Mouse (Mus musculus): Measurements from ENCODE around the gene Slc39a12. TPM values are rescaled to one million over a fixed set of nuclear protein-coding genes. Genes with fewer than 3 reads are reported as not detected.

Slc39a12 gene
- polyA plus RNA-seq (2014; fragmentation: Nextera tagmentation; extraction: Ambion mirVana), result not detected in 2 replicates

GRCm38 (mm10) chr2:14388162-14388561, at the start of gene Slc39a12:
Gene Slc39a12 (plus strand): TSS chr2:14388316.
- H3K4me1 ChIP-seq (ENCODE audit: control insufficient read depth, insufficient read depth, low read length), result no peaks in the 10 kb centered on the region
- no peak within 1 kb of the TSS for H3K4me2 ChIP-seq (replicated peaks; ENCODE audit: low read depth, low read length)
- H3K27ac ChIP-seq (ENCODE audit: low read depth, low read length), result no peak within 1 kb of the TSS
- no peaks in the 10 kb centered on the region for H3K27me3 ChIP-seq (ENCODE audit: control insufficient read depth, insufficient read depth, low read length)
- 59% methylated on average over 5 of the region's 5 CpGs for WGBS
- ATAC-seq (ENCODE audit: low FRiP score, low TSS enrichment), result no peak
- H3K9me3 ChIP-seq (ENCODE audit: control insufficient read depth, low read length), result no peaks in the 10 kb centered on the region
- no peak within 1 kb of the TSS for H3K9ac ChIP-seq (ENCODE audit: low read depth, low read length)
- H3K4me3 ChIP-seq (ENCODE audit: low read length), result no peak within 1 kb of the TSS
- no peaks in the 10 kb centered on the region for H3K36me3 ChIP-seq (ENCODE audit: control insufficient read depth, insufficient read depth, low read length)

GRCm38 (mm10) chr2:14341652-14342308, 46.3 kb upstream of the Slc39a12 start:
- no peak overlapping the region for H3K9ac ChIP-seq (ENCODE audit: low read depth, low read length)
- no peaks in the 10 kb centered on the region for H3K36me3 ChIP-seq (ENCODE audit: control insufficient read depth, insufficient read depth, low read length)
- no peak overlapping the region for H3K27ac ChIP-seq (ENCODE audit: low read depth, low read length)
- H3K9me3 ChIP-seq (ENCODE audit: control insufficient read depth, low read length), result no peaks in the 10 kb centered on the region
- H3K4me2 ChIP-seq (replicated peaks; ENCODE audit: low read depth, low read length), result no peak overlapping the region
- H3K4me3 ChIP-seq (ENCODE audit: low read length), result no peak overlapping the region
- H3K4me1 ChIP-seq (ENCODE audit: control insufficient read depth, insufficient read depth, low read length), result no peaks in the 10 kb centered on the region
- WGBS, result 65% methylated on average over 14 of the region's 14 CpGs
- H3K27me3 ChIP-seq (ENCODE audit: control insufficient read depth, insufficient read depth, low read length), result no peaks in the 10 kb centered on the region
- ATAC-seq (ENCODE audit: low FRiP score, low TSS enrichment), result no peak; the same call in 1 of the 2 replicates

- Histone ChIP-seq H3K27ac (ENCODE audit: low read depth, low read length) (no peak overlapping the region), H3K9me3 (ENCODE audit: control insufficient read depth, low read length) (no peaks in the 10 kb centered on the region), H3K27me3 (ENCODE audit: control insufficient read depth, insufficient read depth, low read length) (no peaks in the 10 kb centered on the region), H3K4me2 (replicated peaks; ENCODE audit: low read depth, low read length) (no peak overlapping the region), H3K4me1 (ENCODE audit: control insufficient read depth, insufficient read depth, low read length) (no peaks in the 10 kb centered on the region), H3K36me3 (ENCODE audit: control insufficient read depth, insufficient read depth, low read length) (no peaks in the 10 kb centered on the region), H3K9ac (ENCODE audit: low read depth, low read length) (no peak overlapping the region), H3K4me3 (ENCODE audit: low read length) (no peak overlapping the region)
- no peak for ATAC-seq (ENCODE audit: low FRiP score, low TSS enrichment)
- 90% methylated on average over 8 of the region's 8 CpGs for WGBS
Observed at GRCm38 (mm10) chr2:14342309-14342839, 45.7 kb upstream of the Slc39a12 start.

GRCm38 (mm10) chr2:14388856-14389255, 740 bp downstream of the Slc39a12 start:
- no peak overlapping the region for H3K4me3 ChIP-seq (ENCODE audit: low read length)
- H3K4me2 ChIP-seq (replicated peaks; ENCODE audit: low read depth, low read length), result no peak overlapping the region
- no peak for ATAC-seq (ENCODE audit: low FRiP score, low TSS enrichment)
- no peak overlapping the region for H3K27ac ChIP-seq (ENCODE audit: low read depth, low read length)
- 13% methylated on average over 1 of the region's 1 CpGs for WGBS
- H3K27me3 ChIP-seq (ENCODE audit: control insufficient read depth, insufficient read depth, low read length), result no peaks in the 10 kb centered on the region
- H3K4me1 ChIP-seq (ENCODE audit: control insufficient read depth, insufficient read depth, low read length), result no peaks in the 10 kb centered on the region
- no peaks in the 10 kb centered on the region for H3K36me3 ChIP-seq (ENCODE audit: control insufficient read depth, insufficient read depth, low read length)
- H3K9ac ChIP-seq (ENCODE audit: low read depth, low read length), result no peak overlapping the region
- H3K9me3 ChIP-seq (ENCODE audit: control insufficient read depth, low read length), result no peaks in the 10 kb centered on the region

- H3K36me3 ChIP-seq (ENCODE audit: control insufficient read depth, insufficient read depth, low read length), result no peaks in the 10 kb centered on the region
- H3K9ac ChIP-seq (ENCODE audit: low read depth, low read length), result no peak overlapping the region
- no peaks in the 10 kb centered on the region for H3K4me1 ChIP-seq (ENCODE audit: control insufficient read depth, insufficient read depth, low read length)
- WGBS, result 88% methylated on average over 1 of the region's 1 CpGs
- ATAC-seq (ENCODE audit: low FRiP score, low TSS enrichment), result no peak
- no peak overlapping the region for H3K4me3 ChIP-seq (ENCODE audit: low read length)
- no peaks in the 10 kb centered on the region for H3K27me3 ChIP-seq (ENCODE audit: control insufficient read depth, insufficient read depth, low read length)
- H3K9me3 ChIP-seq (ENCODE audit: control insufficient read depth, low read length), result no peaks in the 10 kb centered on the region
- no peak overlapping the region for H3K4me2 ChIP-seq (replicated peaks; ENCODE audit: low read depth, low read length)
- no peak overlapping the region for H3K27ac ChIP-seq (ENCODE audit: low read depth, low read length)
Observed at GRCm38 (mm10) chr2:14390900-14391299, 2.8 kb downstream of the Slc39a12 start.

- H3K9me3 ChIP-seq (ENCODE audit: control insufficient read depth, low read length), result no peaks in the 10 kb centered on the region
- H3K4me2 ChIP-seq (replicated peaks; ENCODE audit: low read depth, low read length), result no peak overlapping the region
- no peak overlapping the region for H3K27ac ChIP-seq (ENCODE audit: low read depth, low read length)
- H3K4me1 ChIP-seq (ENCODE audit: control insufficient read depth, insufficient read depth, low read length), result no peaks in the 10 kb centered on the region
- H3K27me3 ChIP-seq (ENCODE audit: control insufficient read depth, insufficient read depth, low read length), result no peaks in the 10 kb centered on the region
- H3K9ac ChIP-seq (ENCODE audit: low read depth, low read length), result no peak overlapping the region
- no peaks in the 10 kb centered on the region for H3K36me3 ChIP-seq (ENCODE audit: control insufficient read depth, insufficient read depth, low read length)
- no peak for ATAC-seq (ENCODE audit: low FRiP score, low TSS enrichment)
- H3K4me3 ChIP-seq (ENCODE audit: low read length), result no peak overlapping the region
Observed at GRCm38 (mm10) chr2:14403000-14403399, 14.9 kb downstream of the Slc39a12 start.

- no peak overlapping the region for H3K4me2 ChIP-seq (replicated peaks; ENCODE audit: low read depth, low read length)
- no peak overlapping the region for H3K9ac ChIP-seq (ENCODE audit: low read depth, low read length)
- ATAC-seq (ENCODE audit: low FRiP score, low TSS enrichment), result no peak
- 92% methylated on average over 2 of the region's 2 CpGs for WGBS
- H3K4me1 ChIP-seq (ENCODE audit: control insufficient read depth, insufficient read depth, low read length), result no peaks in the 10 kb centered on the region
- no peaks in the 10 kb centered on the region for H3K36me3 ChIP-seq (ENCODE audit: control insufficient read depth, insufficient read depth, low read length)
- H3K27ac ChIP-seq (ENCODE audit: low read depth, low read length), result no peak overlapping the region
- H3K9me3 ChIP-seq (ENCODE audit: control insufficient read depth, low read length), result no peaks in the 10 kb centered on the region
- no peaks in the 10 kb centered on the region for H3K27me3 ChIP-seq (ENCODE audit: control insufficient read depth, insufficient read depth, low read length)
- H3K4me3 ChIP-seq (ENCODE audit: low read length), result no peak overlapping the region
Observed at GRCm38 (mm10) chr2:14428987-14429386, 40.9 kb downstream of the Slc39a12 start.

- no peaks in the 10 kb centered on the region for H3K9me3 ChIP-seq (ENCODE audit: control insufficient read depth, low read length)
- no peaks in the 10 kb centered on the region for H3K27me3 ChIP-seq (ENCODE audit: control insufficient read depth, insufficient read depth, low read length)
- no peak overlapping the region for H3K4me2 ChIP-seq (replicated peaks; ENCODE audit: low read depth, low read length)
- H3K9ac ChIP-seq (ENCODE audit: low read depth, low read length), result no peak overlapping the region
- 76% methylated on average over 1 of the region's 1 CpGs for WGBS
- no peak overlapping the region for H3K4me3 ChIP-seq (ENCODE audit: low read length)
- H3K36me3 ChIP-seq (ENCODE audit: control insufficient read depth, insufficient read depth, low read length), result no peaks in the 10 kb centered on the region
- no peak for ATAC-seq (ENCODE audit: low FRiP score, low TSS enrichment)
- H3K27ac ChIP-seq (ENCODE audit: low read depth, low read length), result no peak overlapping the region
- no peaks in the 10 kb centered on the region for H3K4me1 ChIP-seq (ENCODE audit: control insufficient read depth, insufficient read depth, low read length)
Observed at GRCm38 (mm10) chr2:14447322-14447721, 59.2 kb downstream of the Slc39a12 start.

- no peak overlapping the region for H3K4me3 ChIP-seq (ENCODE audit: low read length)
- no peak for ATAC-seq (ENCODE audit: low FRiP score, low TSS enrichment)
- no peak overlapping the region for H3K4me2 ChIP-seq (replicated peaks; ENCODE audit: low read depth, low read length)
- no peaks in the 10 kb centered on the region for H3K36me3 ChIP-seq (ENCODE audit: control insufficient read depth, insufficient read depth, low read length)
- H3K27ac ChIP-seq (ENCODE audit: low read depth, low read length), result no peak overlapping the region
- no peaks in the 10 kb centered on the region for H3K27me3 ChIP-seq (ENCODE audit: control insufficient read depth, insufficient read depth, low read length)
- H3K9ac ChIP-seq (ENCODE audit: low read depth, low read length), result no peak overlapping the region
- H3K9me3 ChIP-seq (ENCODE audit: control insufficient read depth, low read length), result no peaks in the 10 kb centered on the region
- H3K4me1 ChIP-seq (ENCODE audit: control insufficient read depth, insufficient read depth, low read length), result no peaks in the 10 kb centered on the region
Observed at GRCm38 (mm10) chr2:14450866-14451265, 62.8 kb downstream of the Slc39a12 start.

Data from kidney, embryonic 14.5 days (tissue).